Mouse (Mus musculus) kidney, embryonic 15.5 days (tissue): ENCODE measurements around the gene Prn. TPM values are rescaled to one million over a fixed set of nuclear protein-coding genes. Genes with fewer than 3 reads are reported as not detected.

Experiments used
- ATAC-seq: fragments of 200-750 bp; cut with Nextera tagmentation; replicated peaks from 2 replicates; pipeline ENCODE4 v1.8.0; 2017; ENCODE audit warnings: moderate TSS enrichment; ENCODE audit not compliant: low FRiP score
- H3K27ac ChIP-seq: fragments of 300-500 bp; sonication (generic); 2 replicates; pipeline ENCODE4 v1.5.1; 2015; ENCODE audit warnings: mild to moderate bottlenecking, inconsistent platforms
- H3K27me3 ChIP-seq: fragments of 300-500 bp; sonication (generic); 2 replicates; pipeline ENCODE4 v1.6.1; 2015; ENCODE audit warnings: inconsistent platforms
- H3K36me3 ChIP-seq: fragments of 300-500 bp; sonication (generic); 2 replicates; pipeline ENCODE4 v1.6.1; 2015; ENCODE audit warnings: inconsistent platforms
- H3K4me1 ChIP-seq: fragments of 300-500 bp; sonication (generic); 2 replicates; pipeline ENCODE4 v1.6.1; 2015; ENCODE audit warnings: inconsistent platforms
- H3K4me2 ChIP-seq: fragments of 300-500 bp; sonication (generic); 2 replicates; pipeline ENCODE4 v1.6.1; 2015; ENCODE audit warnings: moderate library complexity, mild to moderate bottlenecking, inconsistent platforms
- H3K4me3 ChIP-seq: fragments of 300-500 bp; sonication (generic); replicated peaks from 2 replicates; pipeline ENCODE4 v1.5.1; 2015; ENCODE audit warnings: mild to moderate bottlenecking, inconsistent platforms
- H3K9ac ChIP-seq: fragments of 300-500 bp; sonication (generic); 2 replicates; pipeline ENCODE4 v1.6.1; 2015; ENCODE audit warnings: mild to moderate bottlenecking, inconsistent platforms
- H3K9me3 ChIP-seq: fragments of 300-500 bp; sonication (generic); replicated peaks from 2 replicates; pipeline ENCODE4 v1.6.1; 2016; ENCODE audit warnings: inconsistent platforms
- WGBS: fragments of 180-500 bp; shearing (Covaris S2); methylation state at CpG from one replicate; pipeline ENCODE4 v1.1.7; 2015; ENCODE audit warnings: mixed read lengths; 5-methylcytosine and 5-hydroxymethylcytosine counted together
- polyA plus RNA-seq: library from polyadenylated mRNA; unstranded; fragments of >200 nt; fragmentation: Nextera tagmentation; extraction: Ambion mirVana; gene quantifications from 2 replicates; pipeline ENCODE4 v1.2.1, GENCODE M21; 2015

The Prn gene
- polyA plus RNA-seq, 1 experiment from 2014 or later = not detected

DNA sequence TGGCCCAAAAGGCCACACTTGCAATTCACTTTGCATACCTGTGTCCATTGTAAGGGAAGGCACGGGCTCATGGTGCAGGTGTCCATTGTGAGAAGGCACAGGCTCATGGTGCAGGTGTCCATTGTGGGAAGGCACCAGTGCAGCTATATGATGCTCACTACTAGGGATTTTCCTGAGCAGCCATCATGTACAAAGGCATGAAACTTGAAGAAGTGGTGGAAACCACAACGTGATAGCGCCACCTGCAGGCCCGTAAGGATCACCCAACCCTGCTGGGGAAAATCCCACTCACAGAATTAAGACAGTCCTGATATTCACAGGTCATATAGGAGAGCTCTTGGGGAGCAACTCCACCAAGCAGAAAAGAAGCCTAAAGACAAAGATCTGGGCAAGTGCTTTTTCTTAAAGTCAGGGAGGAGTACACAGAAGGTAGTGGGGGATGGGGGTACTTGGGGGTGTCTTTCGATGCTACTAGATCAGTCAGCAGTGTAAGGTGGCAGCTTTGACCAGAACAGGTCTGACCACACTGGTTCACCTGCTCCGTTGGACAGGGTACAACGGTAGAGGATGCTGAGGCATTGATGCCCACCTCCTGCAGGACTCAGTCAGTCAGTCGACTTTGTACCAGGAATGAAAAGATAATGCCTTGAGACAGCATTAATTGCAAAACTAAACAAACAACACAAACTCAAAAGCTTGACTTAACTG lies 29.8 kb downstream of the Prn start:
- H3K4me3 ChIP-seq = no peak overlapping the region
- H3K4me2 ChIP-seq = no peak overlapping the region
- no peak overlapping the region for H3K9ac ChIP-seq
- H3K36me3 ChIP-seq = peaks cover 12% of the 10 kb centered on the region
- no peak for ATAC-seq
- no peaks in the 10 kb centered on the region for H3K9me3 ChIP-seq
- no peaks in the 10 kb centered on the region for H3K4me1 ChIP-seq
- H3K27me3 ChIP-seq = no peaks in the 10 kb centered on the region
- H3K27ac ChIP-seq = no peak overlapping the region
- WGBS = 40% methylated on average over 8 of the region's 8 CpGs

GRCm38 (mm10) chr2:131940506-131940905 lies 30.7 kb downstream of the Prn start:
- Histone ChIP-seq H3K9me3 (no peaks in the 10 kb centered on the region), H3K27me3 (no peaks in the 10 kb centered on the region), H3K36me3 (peaks cover 12% of the 10 kb centered on the region), H3K4me3 (no peak overlapping the region), H3K4me2 (no peak overlapping the region), H3K27ac (no peak overlapping the region), H3K4me1 (no peaks in the 10 kb centered on the region), H3K9ac (no peak overlapping the region)
- ATAC-seq = no peak
- 70% methylated on average over 3 of the region's 3 CpGs for WGBS

GRCm38 (mm10) chr2:131941501-131941900 lies 31.7 kb downstream of the Prn start:
- Histone ChIP-seq H3K4me2 (no peak overlapping the region), H3K9me3 (no peaks in the 10 kb centered on the region), H3K36me3 (peaks cover 9% of the 10 kb centered on the region), H3K27me3 (no peaks in the 10 kb centered on the region), H3K4me1 (no peaks in the 10 kb centered on the region), H3K27ac (no peak overlapping the region), H3K9ac (no peak overlapping the region), H3K4me3 (no peak overlapping the region)
- WGBS = 67% methylated on average over 6 of the region's 6 CpGs
- no peak for ATAC-seq

DNA sequence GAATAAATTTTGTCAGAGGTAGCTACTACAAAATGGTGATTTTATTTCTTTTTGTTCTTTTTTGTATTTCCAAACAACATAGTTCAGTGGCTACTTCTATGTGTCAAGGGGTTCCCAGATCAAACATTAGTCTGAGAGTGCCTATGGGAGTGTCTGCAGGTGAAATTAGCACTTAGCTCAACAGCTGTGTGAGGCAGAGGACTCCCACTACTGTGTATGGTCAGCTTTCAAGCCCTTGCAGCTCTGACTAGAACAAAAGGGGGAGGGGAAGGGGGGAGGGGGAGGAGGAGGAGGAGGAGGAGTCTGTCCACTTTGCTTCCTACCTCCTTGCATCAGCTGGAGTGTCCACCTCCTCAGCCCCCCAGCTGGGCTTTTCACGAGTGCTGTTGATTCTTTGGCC lies 34.6 kb downstream of the Prn start:
- H3K27ac ChIP-seq = no peak overlapping the region

GRCm38 (mm10) chr2:131945225-131945624 lies 35.5 kb downstream of the Prn start:
- H3K27ac ChIP-seq = no peak overlapping the region
- ATAC-seq = no peak
- WGBS = 79% methylated on average over 8 of the region's 8 CpGs

More for the DNA sequence above, 34.6 kb downstream of the Prn start:
- H3K27me3 ChIP-seq = no peaks in the 10 kb centered on the region
- no peak for ATAC-seq
- H3K4me3 ChIP-seq = no peak overlapping the region
- no peaks in the 10 kb centered on the region for H3K4me1 ChIP-seq
- H3K9me3 ChIP-seq = no peaks in the 10 kb centered on the region
- no peaks in the 10 kb centered on the region for H3K36me3 ChIP-seq
- H3K9ac ChIP-seq = no peak overlapping the region
- WGBS = 32% methylated on average over 1 of the region's 1 CpGs
- no peak overlapping the region for H3K4me2 ChIP-seq

GRCm38 (mm10) chr2:131945765-131946164 lies 36.0 kb downstream of the Prn start:
- no peak overlapping the region for H3K9ac ChIP-seq
- WGBS = 85% methylated on average over 6 of the region's 6 CpGs
- H3K27me3 ChIP-seq = no peaks in the 10 kb centered on the region; the same call in 1 of the 2 replicates
- H3K4me2 ChIP-seq = no peak overlapping the region
- H3K4me3 ChIP-seq = no peak overlapping the region
- no peaks in the 10 kb centered on the region for H3K36me3 ChIP-seq
- peaks cover 5% of the 10 kb centered on the region for H3K4me1 ChIP-seq
- H3K27ac ChIP-seq = no peak overlapping the region
- no peaks in the 10 kb centered on the region for H3K9me3 ChIP-seq
- no peak for ATAC-seq

More at GRCm38 (mm10) chr2:131945225-131945624, 35.5 kb downstream of the Prn start:
- Histone ChIP-seq H3K9ac (no peak overlapping the region), H3K9me3 (no peaks in the 10 kb centered on the region), H3K36me3 (no peaks in the 10 kb centered on the region), H3K4me2 (no peak overlapping the region), H3K4me1 (no peaks in the 10 kb centered on the region), H3K27me3 (no peaks in the 10 kb centered on the region; the same call in 1 of the 2 replicates), H3K4me3 (no peak overlapping the region)

DNA sequence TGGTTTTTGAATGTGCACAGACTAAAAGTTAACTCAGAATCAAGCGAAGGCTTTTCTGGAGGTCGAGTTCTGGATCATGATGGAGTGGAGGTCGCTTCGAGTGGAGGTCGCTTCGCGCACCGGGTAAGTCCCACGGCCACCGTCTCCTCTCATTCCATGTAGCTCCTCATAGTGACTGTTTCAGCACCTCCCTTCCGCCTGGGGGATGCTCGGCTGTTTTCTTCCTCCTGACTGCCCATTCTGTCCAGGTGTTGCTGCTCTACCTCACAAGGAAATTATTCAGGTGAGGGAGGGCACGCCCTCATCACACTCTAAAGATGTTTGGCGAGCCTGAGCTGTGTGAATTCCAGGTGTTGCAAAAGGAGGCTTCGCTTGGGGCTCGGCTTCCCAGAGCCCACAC lies 36.6 kb downstream of the Prn start:
- Histone ChIP-seq H3K27me3 (peaks cover 2% of the 10 kb centered on the region; the same call in 1 of the 2 replicates), H3K4me2 (no peak overlapping the region), H3K27ac (no peak overlapping the region), H3K4me3 (no peak overlapping the region), H3K9me3 (no peaks in the 10 kb centered on the region), H3K4me1 (peaks cover 6% of the 10 kb centered on the region), H3K9ac (no peak overlapping the region), H3K36me3 (no peaks in the 10 kb centered on the region)
- ATAC-seq = no peak
- WGBS = 87% methylated on average over 16 of the region's 16 CpGs

DNA sequence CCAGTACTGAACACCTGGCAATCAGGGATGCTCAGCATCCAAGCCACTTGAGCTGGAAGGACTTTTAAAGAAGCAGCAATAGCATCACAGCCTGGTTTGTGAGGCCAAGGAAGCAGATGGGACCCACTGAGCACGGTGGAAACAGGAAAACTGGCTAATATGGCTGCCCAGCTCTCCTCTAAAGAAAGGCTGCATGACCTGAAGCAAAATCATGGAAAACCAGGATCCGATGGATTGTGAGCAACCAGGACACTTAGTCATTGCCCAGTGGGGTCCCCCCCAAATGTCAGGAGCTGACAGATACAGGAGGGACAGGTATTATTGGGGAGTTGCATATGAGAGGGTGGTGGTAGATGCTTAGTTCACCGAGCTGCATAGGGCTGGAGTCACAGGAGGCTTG lies 38.4 kb downstream of the Prn start:
- no peak overlapping the region for H3K4me3 ChIP-seq
- H3K9me3 ChIP-seq = no peaks in the 10 kb centered on the region
- H3K27me3 ChIP-seq = peaks cover 20% of the 10 kb centered on the region
- H3K9ac ChIP-seq = no peak overlapping the region
- peaks cover 18% of the 10 kb centered on the region for H3K4me1 ChIP-seq
- WGBS = 84% methylated on average over 3 of the region's 3 CpGs
- no peaks in the 10 kb centered on the region for H3K36me3 ChIP-seq
- H3K4me2 ChIP-seq = no peak overlapping the region
- no peak for ATAC-seq
- no peak overlapping the region for H3K27ac ChIP-seq

DNA sequence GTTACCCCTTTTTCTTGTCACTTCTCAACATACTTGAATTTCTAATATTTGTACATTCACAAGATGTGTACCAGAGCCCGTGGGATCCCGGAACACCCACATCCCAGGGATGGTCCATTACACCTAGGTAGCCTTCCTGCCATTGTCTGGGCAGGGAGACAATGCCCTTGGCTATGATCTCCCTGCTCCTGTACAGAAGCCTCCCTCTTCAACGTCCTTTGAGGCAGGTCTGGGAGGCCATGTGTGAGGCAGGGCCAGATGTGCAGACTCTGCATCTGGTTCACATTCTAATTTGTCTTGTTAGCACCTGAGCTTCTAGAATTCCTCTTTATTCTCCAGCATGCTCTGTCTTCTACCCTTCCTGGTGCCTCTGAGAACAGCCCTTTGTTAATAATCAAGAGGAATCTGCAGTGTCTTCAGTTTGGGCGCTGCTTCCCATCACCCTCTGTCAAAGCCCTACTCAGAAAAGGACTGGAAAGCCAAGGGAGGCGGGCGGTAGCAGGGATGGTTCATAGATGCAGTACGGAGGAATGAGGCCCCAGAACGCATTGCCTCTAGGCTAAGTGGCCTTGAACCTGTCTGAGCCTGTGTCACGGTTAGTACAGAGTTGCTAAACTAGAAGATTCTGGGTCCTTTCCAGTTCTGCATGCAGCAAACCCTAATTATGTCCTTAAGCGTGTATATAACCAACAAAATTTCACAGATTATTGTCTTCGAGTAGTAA lies 39.3 kb downstream of the Prn start:
- no peak for ATAC-seq
- Histone ChIP-seq H3K27ac (no peak overlapping the region), H3K4me1 (peaks cover 24% of the 10 kb centered on the region), H3K4me3 (no peak overlapping the region), H3K4me2 (no peak overlapping the region), H3K9me3 (no peaks in the 10 kb centered on the region), H3K27me3 (peaks cover 29% of the 10 kb centered on the region), H3K36me3 (no peaks in the 10 kb centered on the region), H3K9ac (no peak overlapping the region)
- 81% methylated on average over 11 of the region's 11 CpGs for WGBS

DNA sequence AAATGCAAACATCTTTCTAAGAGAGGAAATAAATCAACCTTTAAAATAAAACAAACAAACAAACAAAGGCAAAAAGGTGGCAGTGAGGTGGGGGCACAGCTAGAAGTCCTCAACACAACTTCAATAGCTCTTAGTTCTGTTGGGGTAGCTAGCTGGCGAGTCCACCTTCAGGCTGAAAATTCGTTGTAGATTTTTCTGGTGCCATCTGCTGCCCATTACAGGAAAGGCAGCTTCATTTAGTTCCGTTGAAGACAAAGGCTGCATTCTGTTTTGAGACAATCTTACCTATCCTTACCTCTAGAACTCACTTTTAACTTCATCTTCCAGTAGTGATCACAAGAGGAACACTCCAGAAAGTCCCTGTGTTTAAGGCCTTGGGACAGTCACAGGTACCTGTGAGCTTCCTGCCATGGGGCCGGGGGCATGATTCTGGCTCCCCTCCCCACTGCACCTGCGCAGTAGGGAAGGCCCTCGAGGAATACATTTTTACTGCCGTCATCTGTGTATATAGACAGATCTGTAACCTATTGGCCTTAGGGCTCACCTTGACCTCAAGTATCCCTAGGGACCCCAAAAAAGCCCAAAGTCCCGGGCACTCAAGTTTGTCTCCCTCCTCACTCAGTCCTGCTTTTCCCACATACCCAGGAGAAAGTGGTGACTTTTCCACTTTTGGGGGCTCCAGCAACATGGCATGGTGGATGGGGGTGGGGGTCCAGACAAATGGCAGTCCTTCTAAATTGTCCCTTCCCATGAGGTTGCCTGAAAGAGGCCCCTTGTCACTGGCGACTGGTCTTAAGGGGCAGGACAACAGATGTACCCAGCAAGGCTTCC lies 40.2 kb downstream of the Prn start:
- Histone ChIP-seq H3K27ac (no peak overlapping the region), H3K36me3 (no peaks in the 10 kb centered on the region), H3K4me2 (peak overlapping the region; percentile 21; the same call in 1 of the 2 replicates), H3K9ac (0 out of 2 replicates have a peak overlapping the region, but pooled peaks have one; percentile 10), H3K27me3 (peaks cover 38% of the 10 kb centered on the region), H3K9me3 (no peaks in the 10 kb centered on the region), H3K4me1 (peaks cover 26% of the 10 kb centered on the region), H3K4me3 (no peak overlapping the region)
- 50% methylated on average over 9 of the region's 9 CpGs for WGBS
- no peak for ATAC-seq

- Histone ChIP-seq H3K4me2 (peak within 1 kb of the TSS; percentile 21; the same call in 1 of the 2 replicates), H3K4me1 (peaks cover 32% of the 10 kb centered on the region), H3K9me3 (no peaks in the 10 kb centered on the region), H3K27me3 (peaks cover 39% of the 10 kb centered on the region), H3K9ac (0 out of 2 replicates have a peak within 1 kb of the TSS, but pooled peaks have one; percentile 10), H3K36me3 (no peaks in the 10 kb centered on the region), H3K27ac (no peak within 1 kb of the TSS), H3K4me3 (no peak within 1 kb of the TSS)
- WGBS = 10% methylated on average over 11 of the region's 11 CpGs
- ATAC-seq = peak; percentile 56
Observed at GRCm38 (mm10) chr2:131950598-131951095, 40.9 kb downstream of the Prn start, which contains the start of gene Prnd. Prnd (plus strand) TSS chr2:131950861.
